In genomic region chr9:35098762-35099161, GRCm38 (mm10) we compare ENCODE assay signal across 12 mouse cellular contexts. TPM values are rescaled to one million over a fixed set of nuclear protein-coding genes. Genes with fewer than 3 reads are reported as not detected.
DNase-seq lines count a peak whose midpoint lies in the region; ATAC-seq and TF ChIP-seq lines count a peak whose summit lies in the region.
"Had no signal": no experiment of that assay in that cellular context is flagged by ENCODE, and none has a peak within 500 bp of the region (broad histone marks: within the 10 kb centered on the region; RNA-seq: fewer than 3 reads in every experiment).

No protein-coding gene starts in this region.

- DNase-seq in heart, adult 9 months (ENCODE audit: low spot score in 2 of 2) = peak; percentile 0 to 1
- DNase-seq in lung, postnatal 36 days = peak; percentile 56
- DNase-seq in lung, postnatal 4 days = no peak
- DNase-seq in testis, postnatal 10 days (ENCODE audit: low spot score) = peak; percentile 38
- DNase-seq in spleen, postnatal 36 days (ENCODE audit: low spot score in 2 of 2) = no peak
- no peak for DNase-seq in cerebellum, adult 9-10 months
- DNase-seq: retina, postnatal 1 day had no signal

- ATAC-seq in heart, embryonic 11.5 days (replicated peaks; ENCODE audit: insufficient number of reproducible peaks, low FRiP score, low TSS enrichment) = no peak
- peak; percentile 27; the same call in 1 of the 2 replicates for ATAC-seq in intestine, postnatal 0 days
- ATAC-seq: forebrain, embryonic 14.5 days; hindbrain, embryonic 16.5 days had no signal

- H3K4me1 ChIP-seq in heart, embryonic 11.5 days (ENCODE audit: control insufficient read depth, insufficient read depth, low read length) = no peaks in the 10 kb centered on the region
- H3K4me1 ChIP-seq in intestine, postnatal 0 days (replicated peaks; ENCODE audit: control insufficient read depth, insufficient read depth, low read length) = 0 out of 2 replicates have a peak, but pooled peaks cover 15% of the 10 kb centered on the region
- H3K4me1 ChIP-seq: limb, embryonic 15.5 days had no signal

- H3K4me2 ChIP-seq in heart, embryonic 11.5 days = no peak overlapping the region
- H3K4me2 ChIP-seq in intestine, postnatal 0 days (replicated peaks; ENCODE audit: low read depth) = peak overlapping the region; percentile 57
- H3K4me2 ChIP-seq: limb, embryonic 15.5 days had no signal

- H3K27me3 ChIP-seq in heart, embryonic 11.5 days (ENCODE audit: control insufficient read depth, insufficient read depth, low read length) = no peaks in the 10 kb centered on the region
- H3K27me3 ChIP-seq in intestine, postnatal 0 days (replicated peaks; ENCODE audit: control insufficient read depth, insufficient read depth, low read length) = no peaks in the 10 kb centered on the region
- H3K27me3 ChIP-seq: limb, embryonic 15.5 days had no signal

- no peaks in the 10 kb centered on the region for H3K9me3 ChIP-seq in heart, embryonic 11.5 days (replicated peaks; ENCODE audit: control insufficient read depth, low read length)
- no peaks in the 10 kb centered on the region for H3K9me3 ChIP-seq in intestine, postnatal 0 days (ENCODE audit: control insufficient read depth)
- H3K9me3 ChIP-seq: limb, embryonic 15.5 days had no signal

- H3K36me3 ChIP-seq in heart, embryonic 11.5 days (ENCODE audit: control insufficient read depth, insufficient read depth, low read length) = no peaks in the 10 kb centered on the region
- peaks cover 5% of the 10 kb centered on the region; the same call in 1 of the 2 replicates for H3K36me3 ChIP-seq in intestine, postnatal 0 days (ENCODE audit: control insufficient read depth, insufficient read depth)

- no peak for TF ChIP-seq CTCF in intestine, postnatal 0 days (IDR thresholded peaks at IDR 0.05; ENCODE audit: low read depth)

- WGBS in heart, embryonic 11.5 days (ENCODE audit: insufficient replicate concordance) = 83% methylated on average over 4 of the region's 4 CpGs
- 64% methylated on average over 4 of the region's 4 CpGs for WGBS in intestine, postnatal 0 days

- H3K27ac ChIP-seq in heart, embryonic 11.5 days (ENCODE audit: low read depth, low read length) = no peak overlapping the region
- H3K27ac ChIP-seq in intestine, postnatal 0 days (ENCODE audit: low read depth, low read length) = peak overlapping the region; percentile 75
- H3K27ac ChIP-seq: limb, embryonic 15.5 days had no signal

- no peak overlapping the region for H3K9ac ChIP-seq in heart, embryonic 11.5 days (ENCODE audit: low read depth, low read length)
- 0 out of 2 replicates have a peak overlapping the region, but pooled peaks have one; percentile 35 for H3K9ac ChIP-seq in intestine, postnatal 0 days (ENCODE audit: low read depth, low read length)
- H3K9ac ChIP-seq: limb, embryonic 15.5 days had no signal

- H3K4me3 ChIP-seq in heart, embryonic 11.5 days (ENCODE audit: low read depth, low read length) = no peak overlapping the region
- peak overlapping the region; percentile 24 for H3K4me3 ChIP-seq in intestine, postnatal 0 days (ENCODE audit: low read depth, low read length)
- H3K4me3 ChIP-seq: limb, embryonic 15.5 days had no signal

RNA-seq across cellular contexts. Expression of gene St3gal4, which starts 20.3 kb away (rescaled TPM):
- polyA plus RNA-seq in heart, embryonic 11.5 days (2014; fragmentation: Nextera tagmentation; extraction: Ambion mirVana) = 19.8 and 20.5 TPM in 2 replicates
- polyA plus RNA-seq in intestine, postnatal 0 days (2015; fragmentation: Nextera tagmentation; extraction: Ambion mirVana) = 242 and 257 TPM in 2 replicates

Comparison
In these comparisons a context has a peak if more than half of its experiments do, and no peak if none do; other contexts are left out.
1. DNase-seq: peak in heart, adult 9 months (2 of 2), lung, postnatal 36 days (single experiment) and testis, postnatal 10 days (single experiment); none in lung, postnatal 4 days (0 of 2), spleen, postnatal 36 days (0 of 2) and cerebellum, adult 9-10 months (single experiment).
2. RNA of gene St3gal4, which starts 20.3 kb away (polyA plus RNA-seq): 242 to 257 TPM in intestine, postnatal 0 days; 19.8 to 20.5 TPM in heart, embryonic 11.5 days; every median in the first group is over 10 times any median in the second.